Mouse (Mus musculus) G1E (cell line): ENCODE measurements around the gene Gpr179. TPM values are rescaled to one million over a fixed set of nuclear protein-coding genes. Genes with fewer than 3 reads are reported as not detected.
"Not testable (repeated sequence)": the region's sequence is repeated elsewhere in the genome, so short reads cannot be mapped to it uniquely, and the experiment has no call there.

Experiments
- ATAC-seq: 2 replicates; pipeline ENCODE4 v1.8.0; 2016; ENCODE audit warnings: mild to moderate bottlenecking; ENCODE audit not compliant: insufficient number of reproducible peaks, poor library complexity, low FRiP score, severe bottlenecking; ENCODE audit errors: extremely low read depth
- DNase-seq: peaks from one replicate; pipeline ENCODE4 v3.0.0; 2012; ENCODE audit warnings: low spot score
- H3K27me3 ChIP-seq: 2 replicates; pipeline ENCODE4 v1.6.1; 2012; ENCODE audit warnings: mild to moderate bottlenecking, low read length, inconsistent platforms; ENCODE audit not compliant: insufficient read depth
- H3K36me3 ChIP-seq: replicated peaks from 2 replicates; pipeline ENCODE3; 2012; ENCODE audit warnings: mild to moderate bottlenecking, inconsistent platforms
- H3K4me1 ChIP-seq: 2 replicates; pipeline ENCODE4 v1.6.1; 2012; ENCODE audit warnings: low read depth, low read length, inconsistent platforms, mixed read lengths; ENCODE audit not compliant: insufficient read depth
- H3K4me3 ChIP-seq: 2 replicates; pipeline ENCODE4 v1.5.1; 2012; ENCODE audit warnings: low read depth, mild to moderate bottlenecking, inconsistent platforms, low read length, moderate library complexity, mixed read lengths
- H3K9me3 ChIP-seq: replicated peaks from 2 replicates; pipeline ENCODE4 v1.6.1; 2012; ENCODE audit warnings: inconsistent platforms
- CTCF ChIP-seq: IDR thresholded peaks from 2 replicates; pipeline ENCODE4 v1.5.1; 2012; ENCODE audit warnings: low read depth, low read length, inconsistent platforms, mixed read lengths
- GATA1 ChIP-seq: IDR thresholded peaks from 2 replicates; pipeline ENCODE4 v1.6.1; 2012; ENCODE audit warnings: borderline replicate concordance, low read length, inconsistent platforms, mixed read lengths
- GATA2 ChIP-seq: IDR thresholded peaks from 2 replicates; pipeline ENCODE4 v1.6.1; 2012; ENCODE audit warnings: low read depth, low read length, inconsistent platforms, borderline replicate concordance
- POLR2AphosphoS5 ChIP-seq: IDR thresholded peaks from 2 replicates; pipeline ENCODE4 v1.6.1; 2012; ENCODE audit warnings: low read depth, low read length, inconsistent platforms; ENCODE audit not compliant: insufficient replicate concordance
- TAL1 ChIP-seq: conservative IDR thresholded peaks from 2 replicates; pipeline ENCODE4 v1.6.1; 2012; ENCODE audit warnings: low read depth, low read length, inconsistent platforms, mixed read lengths
- polyA plus RNA-seq: library from polyadenylated mRNA; stranded (reverse); fragments of >175 nt; gene quantifications from 2 replicates; pipeline ENCODE4 v1.2.3, GENCODE M21; 2012
- total RNA-seq, 2 experiments: library from RNA; stranded (forward) in 1 of 2; stranded (reverse) in 1 of 2; fragments of 200-1000 nt in 1 of 2; fragments of >200 nt in 1 of 2; fragmentation: Nextera tagmentation in 1 of 2; gene quantifications; 2 replicates each; pipeline ENCODE4 v1.2.3; 2014 to 2017

Gene Gpr179
- total and polyA plus RNA-seq, 3 experiments: 0.01 to 0.11 TPM; not detected in 1

DNA sequence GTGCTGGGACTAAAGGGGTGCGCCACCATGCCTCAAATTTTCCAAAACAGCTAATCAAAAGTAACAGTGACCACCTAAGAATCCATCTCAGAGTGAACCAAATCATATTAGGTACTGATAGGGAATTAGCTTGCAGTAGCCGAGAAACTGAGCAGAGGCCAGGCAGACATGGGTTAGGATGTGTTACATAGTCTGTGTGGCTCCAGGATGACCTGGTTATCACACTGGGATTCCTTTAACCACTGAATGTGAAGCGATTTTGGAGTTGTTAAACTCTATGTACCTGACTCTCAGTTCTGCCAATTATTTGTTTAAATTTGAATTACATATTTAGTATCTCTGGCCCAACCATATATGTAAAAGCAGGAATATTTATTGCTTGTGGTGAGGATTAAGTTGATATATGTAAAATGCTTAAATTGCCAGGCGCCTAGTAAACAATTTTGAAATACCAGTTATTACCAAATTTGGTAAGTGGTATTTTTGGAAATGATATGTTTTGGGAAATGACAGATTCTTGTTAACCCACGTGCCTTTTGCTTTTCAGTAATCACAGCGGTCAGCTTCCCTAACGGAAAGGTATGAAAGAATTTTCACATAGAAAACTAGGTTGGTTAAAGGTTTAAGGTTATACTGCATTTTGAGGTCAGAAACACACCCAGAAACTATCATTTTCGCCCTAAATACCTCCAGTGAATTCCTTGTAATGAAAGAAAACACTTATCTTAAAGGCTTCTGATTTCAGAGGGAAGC is 37.0 kb downstream of the Gpr179 start:
- Histone ChIP-seq H3K4me1 (peaks cover 31% of the 10 kb centered on the region), H3K9me3 (no peaks in the 10 kb centered on the region), H3K36me3 (peaks cover 6% of the 10 kb centered on the region), H3K27me3 (no peaks in the 10 kb centered on the region), H3K4me3 (peak overlapping the region; percentile 70)
- no peak for TF ChIP-seq CTCF
- TF ChIP-seq TAL1: no peak
- TF ChIP-seq POLR2AphosphoS5: no peak
- no peak for TF ChIP-seq GATA2
- no peak for TF ChIP-seq GATA1
- no peak for DNase-seq
- no peak for ATAC-seq

DNA sequence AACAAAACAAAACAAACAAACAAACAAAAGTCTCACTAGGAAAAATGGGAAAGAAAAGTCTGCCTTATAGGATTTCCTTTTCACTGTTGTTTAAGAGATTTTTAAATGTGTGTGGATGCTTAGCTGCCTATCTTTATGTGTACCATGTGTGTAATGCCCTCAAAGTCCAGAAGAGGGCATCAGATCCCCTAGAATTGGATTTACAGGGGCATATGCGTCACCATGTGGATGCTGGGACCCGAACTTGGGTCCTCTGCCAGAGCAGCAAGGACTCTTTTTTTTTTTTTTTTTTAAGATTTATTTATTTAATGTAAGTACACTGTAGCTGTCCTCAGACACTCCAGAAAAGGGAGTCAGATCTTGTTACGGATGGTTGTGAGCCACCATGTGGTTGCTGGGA is 37.8 kb downstream of the Gpr179 start:
- Histone ChIP-seq H3K9me3 (no peaks in the 10 kb centered on the region), H3K4me3 (no peak overlapping the region), H3K27me3 (no peaks in the 10 kb centered on the region), H3K36me3 (peaks cover 6% of the 10 kb centered on the region), H3K4me1 (peaks cover 39% of the 10 kb centered on the region)
- no peak for ATAC-seq
- TF ChIP-seq POLR2AphosphoS5: no peak
- TF ChIP-seq CTCF: peak; percentile 17; the same call in 1 of the 2 replicates
- no peak for TF ChIP-seq GATA2
- TF ChIP-seq GATA1: no peak
- TF ChIP-seq TAL1: no peak
- DNase-seq: no peak

DNA sequence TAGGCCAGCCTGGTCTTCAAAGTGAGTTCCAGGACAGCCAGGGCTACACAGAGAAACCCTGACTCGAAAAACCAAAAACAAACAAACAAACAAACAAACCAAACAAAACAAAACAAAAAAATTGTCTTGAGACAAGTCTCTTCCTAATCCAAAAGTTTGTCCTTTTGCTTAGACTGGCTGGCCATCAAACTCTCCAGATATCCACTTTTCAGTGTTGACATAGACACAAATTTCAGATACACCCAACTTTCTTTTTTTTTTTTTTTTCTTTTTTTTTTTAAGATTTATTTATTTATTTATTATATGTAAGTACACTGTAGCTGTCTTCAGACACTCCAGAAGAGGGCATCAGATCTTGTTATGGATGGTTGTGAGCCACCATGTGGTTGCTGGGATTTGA is 39.0 kb downstream of the Gpr179 start:
- H3K4me3 ChIP-seq, H3K27me3 ChIP-seq, ATAC-seq, H3K9me3 ChIP-seq, H3K36me3 ChIP-seq, DNase-seq: not testable (repeated sequence)
- H3K4me1 ChIP-seq: peaks cover 44% of the 10 kb centered on the region

DNA sequence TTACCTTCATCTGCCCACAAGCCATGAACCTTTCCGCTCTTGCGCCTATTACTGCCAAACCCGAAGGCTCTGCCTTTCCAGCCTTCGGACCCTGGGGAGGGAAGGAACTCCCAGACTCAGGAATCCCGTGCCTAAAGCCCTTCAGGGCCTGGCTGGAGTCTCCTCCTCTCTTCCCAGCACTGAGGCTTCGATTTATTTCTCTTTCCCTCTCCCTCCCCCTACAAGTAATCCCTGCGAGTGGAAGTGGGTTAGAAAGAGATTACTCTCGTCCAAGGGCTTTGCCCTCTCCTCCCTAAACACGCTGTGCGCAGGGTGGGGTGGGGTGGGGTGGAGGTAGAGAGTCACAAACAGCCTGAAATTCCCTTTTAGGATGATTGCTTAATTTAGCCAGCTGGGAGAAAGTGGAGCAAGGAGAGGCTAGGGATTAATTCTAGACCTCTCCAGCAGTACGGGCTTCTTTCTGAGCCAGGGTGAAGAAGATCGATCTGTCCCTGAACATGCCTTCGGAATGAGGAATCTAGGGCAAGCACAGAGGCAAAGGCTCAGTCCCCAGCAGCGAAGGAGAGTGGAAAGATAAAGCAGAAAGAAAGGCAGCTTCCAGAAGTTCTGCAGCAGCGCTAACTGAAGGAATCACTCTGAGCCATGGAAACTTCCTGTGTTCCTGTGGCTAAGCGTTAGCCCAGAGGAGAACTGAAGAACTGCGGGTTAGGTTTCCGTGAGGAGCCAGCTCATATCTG is 40.8 kb downstream of the Gpr179 start:
- no peak for DNase-seq
- Histone ChIP-seq H3K27me3 (no peaks in the 10 kb centered on the region), H3K9me3 (no peaks in the 10 kb centered on the region), H3K36me3 (no peaks in the 10 kb centered on the region), H3K4me1 (peaks cover 34% of the 10 kb centered on the region), H3K4me3 (peak overlapping the region; percentile 7; the same call in 1 of the 2 replicates)
- ATAC-seq: no peak
- TF ChIP-seq POLR2AphosphoS5: no peak
- TF ChIP-seq GATA2: no peak
- TF ChIP-seq TAL1: no peak
- no peak for TF ChIP-seq GATA1
- no peak for TF ChIP-seq CTCF

DNA sequence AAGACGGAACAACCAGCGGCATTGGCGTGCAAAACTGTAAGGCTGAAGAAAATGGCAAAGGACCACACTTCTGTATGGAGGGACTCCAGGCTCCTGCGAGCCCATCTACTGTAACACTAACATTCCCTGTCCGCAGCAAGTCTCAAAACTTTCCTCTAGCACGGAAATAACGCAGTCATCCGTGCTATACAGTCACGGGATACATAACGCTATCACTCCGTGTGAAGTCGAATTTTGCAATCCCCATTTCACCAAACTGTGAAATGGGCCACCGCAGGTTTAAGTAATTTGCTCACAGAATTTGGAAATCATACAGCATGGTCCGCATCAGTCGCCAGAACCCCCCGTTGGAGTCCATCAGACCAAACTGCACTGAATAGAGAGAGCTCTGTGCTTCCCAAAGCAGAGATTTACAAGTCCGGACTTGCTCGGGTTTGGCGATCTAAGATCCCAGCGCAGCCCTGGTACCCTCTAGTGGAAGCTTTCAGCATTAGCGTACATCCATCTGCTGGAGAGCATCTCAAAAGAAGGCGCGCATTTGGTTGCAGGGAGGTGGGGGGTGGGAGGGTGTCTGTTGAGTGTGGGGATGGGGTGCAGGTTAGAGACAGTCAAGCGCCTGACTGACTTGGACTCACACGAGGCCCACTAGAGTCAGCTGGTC is 41.8 kb downstream of the Gpr179 start:
- Histone ChIP-seq H3K4me1 (peaks cover 34% of the 10 kb centered on the region), H3K9me3 (no peaks in the 10 kb centered on the region), H3K4me3 (peak overlapping the region; percentile 65), H3K36me3 (no peaks in the 10 kb centered on the region), H3K27me3 (no peaks in the 10 kb centered on the region)
- ATAC-seq: no peak
- TF ChIP-seq CTCF: 0 out of 2 replicates have a peak, but pooled peaks have one; percentile 25
- no peak for TF ChIP-seq GATA1
- DNase-seq: peak; percentile 68

DNA sequence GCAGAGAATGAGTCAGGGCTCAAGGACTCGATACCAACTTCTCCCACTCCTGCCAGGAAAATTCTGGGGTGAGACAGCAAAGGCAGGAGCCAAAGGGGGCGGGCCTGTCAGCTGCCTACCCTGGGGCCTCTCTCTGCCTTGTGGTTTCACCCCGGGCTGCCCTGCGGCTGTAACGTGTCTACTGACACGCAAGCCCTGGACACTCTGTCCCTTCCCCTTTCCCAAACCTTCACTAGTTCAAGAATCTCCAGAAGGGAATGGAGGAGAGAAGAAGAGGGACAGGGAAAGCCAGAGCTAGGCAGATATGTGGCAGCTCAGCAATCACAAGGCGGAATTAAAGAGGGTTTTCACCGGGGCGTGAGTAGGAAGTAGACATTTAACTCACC is 42.4 kb downstream of the Gpr179 start:
- TF ChIP-seq GATA2: no peak
- no peak for TF ChIP-seq POLR2AphosphoS5
- no peak for TF ChIP-seq TAL1
- no peak for TF ChIP-seq GATA1
- TF ChIP-seq CTCF: no peak
- Histone ChIP-seq H3K36me3 (no peaks in the 10 kb centered on the region), H3K27me3 (no peaks in the 10 kb centered on the region), H3K4me1 (peaks cover 30% of the 10 kb centered on the region), H3K9me3 (no peaks in the 10 kb centered on the region), H3K4me3 (peak overlapping the region; percentile 65)
- ATAC-seq: peak; percentile 66
- DNase-seq: peak; percentile 74
